Mouse (Mus musculus) forebrain, embryonic 12.5 days (tissue): Measurements from ENCODE around the gene Klf2. TPM values are rescaled to one million over a fixed set of nuclear protein-coding genes. Genes with fewer than 3 reads are reported as not detected.

ENCODE experiments used
- ATAC-seq: fragments of 200-750 bp; cut with Nextera tagmentation; 2 replicates; pipeline ENCODE4 v1.8.0; 2017; ENCODE audit warnings: moderate TSS enrichment; ENCODE audit not compliant: low FRiP score
- H3K27ac ChIP-seq: fragments of 300-500 bp; sonication (generic); 2 replicates; pipeline ENCODE4 v1.5.1; 2016; ENCODE audit warnings: mild to moderate bottlenecking
- H3K27me3 ChIP-seq: fragments of 300-500 bp; sonication (generic); 2 replicates; pipeline ENCODE4 v1.6.1; 2016; ENCODE audit warnings: mild to moderate bottlenecking
- H3K36me3 ChIP-seq: fragments of 300-500 bp; sonication (generic); replicated peaks from 2 replicates; pipeline ENCODE4 v1.6.1; 2016; ENCODE audit warnings: mild to moderate bottlenecking
- H3K4me1 ChIP-seq: fragments of 300-500 bp; sonication (generic); 2 replicates; pipeline ENCODE4 v1.6.1; 2016
- H3K4me2 ChIP-seq: fragments of 300-500 bp; sonication (generic); 2 replicates; pipeline ENCODE4 v1.6.1; 2016; ENCODE audit warnings: mild to moderate bottlenecking, moderate library complexity
- H3K4me3 ChIP-seq: fragments of 300-500 bp; sonication (generic); replicated peaks from 2 replicates; pipeline ENCODE4 v1.5.1; 2016; ENCODE audit warnings: mild to moderate bottlenecking
- H3K9ac ChIP-seq: fragments of 300-500 bp; sonication (generic); 2 replicates; pipeline ENCODE4 v1.6.1; 2016; ENCODE audit warnings: mild to moderate bottlenecking
- H3K9me3 ChIP-seq: fragments of 300-500 bp; sonication (generic); 2 replicates; pipeline ENCODE4 v1.6.1; 2016
- WGBS: fragments of 180-500 bp; shearing (Covaris S2); methylation state at CpG from one replicate; pipeline ENCODE4 v1.1.7; 2016; 5-methylcytosine and 5-hydroxymethylcytosine counted together
- polyA plus RNA-seq: library from polyadenylated mRNA; unstranded; fragments of >200 nt; fragmentation: Nextera tagmentation; extraction: Ambion mirVana; gene quantifications from 2 replicates; pipeline ENCODE4 v1.2.1, GENCODE M21; 2016

The Klf2 gene
- polyA plus RNA-seq, 1 experiment from 2014 or later = 5.0 TPM

DNA sequence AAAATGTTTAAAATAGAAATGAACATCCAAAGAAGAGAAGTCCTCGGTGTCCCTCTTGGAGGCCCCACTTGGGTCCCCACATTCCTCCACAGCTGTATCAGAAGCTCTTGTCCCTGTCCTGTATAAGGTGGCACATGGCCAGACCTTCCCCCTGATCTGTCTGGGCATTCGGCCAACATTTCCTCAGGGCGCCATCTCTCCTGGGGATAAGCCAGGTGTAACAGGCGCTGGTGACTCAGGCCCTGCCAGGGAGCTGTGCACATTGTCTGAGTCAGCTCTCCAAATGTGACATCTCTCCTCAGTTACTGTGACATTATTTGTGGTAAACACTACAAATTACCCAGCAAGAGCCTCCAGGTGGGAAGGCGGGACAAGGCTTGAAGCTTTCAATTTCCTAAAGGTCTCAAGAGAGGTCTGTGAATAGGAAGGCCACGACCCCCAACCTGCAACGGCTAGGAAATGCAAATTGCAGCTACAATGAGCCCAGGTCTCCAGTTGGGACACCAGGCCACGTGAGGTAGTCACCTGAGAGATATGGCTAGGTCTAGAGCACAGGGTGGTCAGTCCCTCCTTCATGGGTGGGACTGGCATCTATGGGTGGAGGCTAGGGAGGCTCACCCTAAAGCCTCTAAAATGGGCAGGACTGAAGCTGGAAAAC is 7.9 kb upstream of the Klf2 start:
- no peak overlapping the region for H3K4me3 ChIP-seq
- 0 out of 2 replicates have a peak, but pooled peaks have one; percentile 6 for ATAC-seq
- WGBS = 48% methylated on average over 8 of the region's 8 CpGs
- H3K27ac ChIP-seq = no peak overlapping the region
- 0 out of 2 replicates have a peak, but pooled peaks cover 5% of the 10 kb centered on the region for H3K27me3 ChIP-seq
- no peaks in the 10 kb centered on the region for H3K9me3 ChIP-seq
- H3K9ac ChIP-seq = no peak overlapping the region
- no peak overlapping the region for H3K4me2 ChIP-seq
- H3K4me1 ChIP-seq = peaks cover 8% of the 10 kb centered on the region; the same call in 1 of the 2 replicates
- no peaks in the 10 kb centered on the region for H3K36me3 ChIP-seq

DNA sequence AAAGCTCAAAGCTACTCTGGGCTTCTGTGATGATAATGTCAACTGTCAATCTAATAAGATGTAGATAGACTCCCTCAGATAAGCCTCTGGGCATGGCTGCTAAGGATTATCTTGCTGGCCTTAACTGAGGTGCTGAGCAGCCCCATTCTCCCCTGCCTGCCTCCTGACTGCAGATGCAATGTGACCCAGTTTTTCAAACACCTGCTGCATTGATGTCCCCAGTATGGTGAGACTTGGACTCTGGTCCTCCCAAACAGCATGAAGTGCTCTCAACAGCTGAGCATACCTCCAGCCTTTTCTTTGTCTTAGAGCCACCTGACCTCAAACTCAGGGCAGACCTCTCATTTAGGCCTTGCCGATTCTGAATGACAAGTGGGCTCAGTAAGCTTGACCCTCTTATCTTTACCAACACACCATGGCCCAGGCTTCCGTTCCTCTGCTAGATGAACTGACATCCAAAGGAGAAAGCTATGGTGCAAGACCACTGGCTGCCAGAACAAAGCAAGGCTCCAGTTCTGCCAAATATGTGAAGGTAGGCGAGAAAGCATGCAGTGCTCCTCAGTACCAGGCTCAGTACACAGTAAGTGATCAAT is 5.8 kb upstream of the Klf2 start:
- Histone ChIP-seq H3K9ac (no peak overlapping the region), H3K4me1 (peaks cover 6% of the 10 kb centered on the region), H3K4me3 (no peak overlapping the region), H3K9me3 (no peaks in the 10 kb centered on the region), H3K36me3 (no peaks in the 10 kb centered on the region), H3K4me2 (no peak overlapping the region), H3K27ac (no peak overlapping the region), H3K27me3 (peaks cover 19% of the 10 kb centered on the region)
- no peak for ATAC-seq
- WGBS = 84% methylated on average over 3 of the region's 3 CpGs

DNA sequence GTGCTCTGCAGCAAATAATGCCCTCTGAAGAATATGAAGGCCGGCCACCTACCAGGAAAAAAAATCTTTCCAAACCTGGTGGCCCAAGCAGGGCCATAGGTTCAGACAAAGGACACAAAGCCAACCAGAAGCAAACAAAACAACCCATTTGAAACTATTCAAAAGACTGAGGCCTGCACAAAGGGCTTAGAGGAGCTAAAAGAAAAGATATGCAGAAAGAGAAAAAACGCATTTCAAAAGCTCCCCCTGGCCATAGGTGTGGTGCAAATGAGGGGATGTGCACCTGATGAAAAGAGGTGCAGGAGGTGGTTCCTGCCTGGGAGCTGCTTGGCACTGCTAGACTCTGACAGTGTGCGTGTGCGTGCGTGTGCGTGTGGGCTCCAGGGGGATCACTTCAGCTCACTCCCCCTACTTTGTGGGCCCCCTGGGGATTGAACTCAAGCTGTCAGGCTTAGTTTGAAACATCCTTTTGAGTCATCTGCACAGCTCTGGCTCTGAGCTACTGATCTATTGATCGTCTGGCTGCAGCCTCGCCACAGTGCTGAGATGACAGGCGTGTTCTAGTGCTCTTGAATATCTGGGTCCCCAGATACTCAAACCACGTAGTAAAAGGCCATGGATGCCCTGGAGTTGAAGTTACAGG is 2.7 kb upstream of the Klf2 start:
- no peak overlapping the region for H3K9ac ChIP-seq
- peaks cover 19% of the 10 kb centered on the region for H3K4me1 ChIP-seq
- 5% methylated on average over 10 of the region's 10 CpGs for WGBS
- no peaks in the 10 kb centered on the region for H3K36me3 ChIP-seq
- peaks cover 48% of the 10 kb centered on the region for H3K27me3 ChIP-seq
- no peak for ATAC-seq
- H3K27ac ChIP-seq = no peak overlapping the region
- no peak overlapping the region for H3K4me3 ChIP-seq
- H3K9me3 ChIP-seq = no peaks in the 10 kb centered on the region
- H3K4me2 ChIP-seq = no peak overlapping the region

DNA sequence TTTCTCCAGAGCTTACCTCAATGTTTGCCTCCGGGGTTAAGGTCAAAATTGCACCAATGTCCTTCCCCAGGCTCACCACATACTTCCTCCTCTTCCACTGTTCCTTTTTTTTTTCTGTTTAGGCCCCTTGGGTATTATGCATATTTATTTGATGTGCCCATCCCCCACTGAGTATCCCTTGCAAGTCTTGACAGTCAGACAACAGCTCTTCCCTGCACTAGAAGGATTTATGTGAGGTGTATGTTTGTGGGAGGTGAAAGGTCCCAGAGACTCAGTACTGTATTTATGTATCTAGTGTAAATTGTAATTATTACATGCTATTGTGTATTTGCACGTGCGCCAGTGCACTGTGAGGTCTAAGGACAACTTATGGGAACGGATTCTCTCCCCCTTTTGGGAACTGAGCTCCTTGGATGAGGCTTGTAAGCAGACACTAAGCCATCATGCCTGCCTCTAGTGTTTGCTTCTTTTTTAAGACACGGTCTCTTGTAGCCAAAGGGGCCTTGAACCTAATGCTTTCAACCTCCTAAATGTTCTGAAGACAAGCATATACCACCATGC is 1.0 kb upstream of the Klf2 start:
- Histone ChIP-seq H3K36me3 (no peaks in the 10 kb centered on the region), H3K4me3 (no peak overlapping the region), H3K4me1 (peaks cover 19% of the 10 kb centered on the region), H3K9me3 (no peaks in the 10 kb centered on the region), H3K4me2 (no peak overlapping the region), H3K9ac (no peak overlapping the region), H3K27ac (no peak overlapping the region), H3K27me3 (peaks cover 64% of the 10 kb centered on the region)
- no peak for ATAC-seq
- WGBS = 44% methylated on average over 5 of the region's 5 CpGs

DNA sequence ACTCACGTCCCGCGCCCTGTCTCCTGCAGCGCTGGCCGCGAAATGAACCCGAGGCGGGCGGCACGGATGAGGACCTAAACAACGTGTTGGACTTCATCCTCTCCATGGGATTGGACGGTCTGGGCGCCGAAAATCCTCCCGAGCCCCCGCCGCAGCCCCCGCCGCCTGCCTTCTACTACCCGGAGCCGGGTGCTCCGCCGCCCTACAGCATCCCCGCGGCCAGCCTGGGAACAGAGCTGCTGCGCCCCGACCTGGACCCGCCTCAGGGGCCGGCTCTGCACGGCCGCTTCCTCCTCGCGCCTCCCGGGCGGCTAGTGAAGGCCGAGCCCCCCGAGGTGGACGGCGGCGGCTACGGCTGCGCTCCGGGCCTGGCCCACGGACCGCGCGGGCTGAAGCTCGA is 564 bp downstream of the Klf2 start:
- peak overlapping the region; percentile 84 for H3K4me2 ChIP-seq
- WGBS = under 1% methylated on average over 47 of the region's 48 CpGs
- H3K36me3 ChIP-seq = no peaks in the 10 kb centered on the region
- peak overlapping the region; percentile 44; the same call in 1 of the 2 replicates for H3K9ac ChIP-seq
- H3K27me3 ChIP-seq = peaks cover 71% of the 10 kb centered on the region
- H3K4me1 ChIP-seq = peaks cover 19% of the 10 kb centered on the region
- H3K27ac ChIP-seq = no peak overlapping the region
- peak; percentile 1 for ATAC-seq
- H3K4me3 ChIP-seq = peak overlapping the region; percentile 51
- H3K9me3 ChIP-seq = no peaks in the 10 kb centered on the region

DNA sequence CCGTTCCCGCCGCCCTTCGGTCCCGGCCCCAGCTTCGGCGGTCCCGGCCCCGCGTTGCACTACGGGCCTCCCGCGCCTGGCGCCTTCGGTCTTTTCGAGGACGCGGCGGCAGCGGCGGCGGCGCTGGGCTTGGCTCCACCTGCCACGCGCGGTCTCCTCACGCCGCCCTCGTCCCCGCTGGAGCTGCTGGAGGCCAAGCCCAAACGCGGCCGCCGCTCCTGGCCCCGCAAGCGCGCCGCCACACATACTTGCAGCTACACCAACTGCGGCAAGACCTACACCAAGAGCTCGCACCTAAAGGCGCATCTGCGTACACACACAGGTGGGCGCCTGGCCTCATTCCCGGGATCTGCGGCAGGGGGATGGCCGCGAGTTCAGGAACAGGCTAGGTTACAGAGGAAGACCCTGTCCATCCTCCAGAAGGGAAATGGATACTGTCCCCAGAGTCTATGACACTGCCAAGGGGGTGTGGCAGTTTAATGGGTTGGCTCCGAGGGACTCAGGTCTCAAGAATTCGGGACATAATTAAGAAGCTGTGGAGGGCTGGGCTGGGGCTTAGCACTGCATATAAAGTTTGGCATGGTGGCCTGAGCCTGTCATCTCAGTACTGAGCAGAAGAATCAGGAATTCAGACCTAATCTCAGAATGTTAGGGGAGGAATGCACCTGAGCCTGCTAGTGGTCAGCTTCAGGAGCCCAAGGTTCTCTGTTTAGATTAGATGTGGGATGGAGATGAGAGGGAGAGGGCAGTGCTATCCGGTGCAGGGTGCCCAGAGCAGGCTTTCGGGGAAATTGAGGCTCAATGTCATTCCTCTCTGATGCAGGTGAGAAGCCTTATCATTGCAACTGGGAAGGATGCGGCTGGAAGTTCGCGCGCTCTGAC is 1.3 kb downstream of the Klf2 start:
- Histone ChIP-seq H3K36me3 (no peaks in the 10 kb centered on the region), H3K27me3 (peaks cover 68% of the 10 kb centered on the region), H3K9ac (peak overlapping the region; percentile 44; the same call in 1 of the 2 replicates), H3K27ac (no peak overlapping the region), H3K9me3 (no peaks in the 10 kb centered on the region), H3K4me3 (peak overlapping the region; percentile 51), H3K4me2 (peak overlapping the region; percentile 84), H3K4me1 (peaks cover 19% of the 10 kb centered on the region)
- no peak for ATAC-seq
- 8% methylated on average over 54 of the region's 55 CpGs for WGBS

DNA sequence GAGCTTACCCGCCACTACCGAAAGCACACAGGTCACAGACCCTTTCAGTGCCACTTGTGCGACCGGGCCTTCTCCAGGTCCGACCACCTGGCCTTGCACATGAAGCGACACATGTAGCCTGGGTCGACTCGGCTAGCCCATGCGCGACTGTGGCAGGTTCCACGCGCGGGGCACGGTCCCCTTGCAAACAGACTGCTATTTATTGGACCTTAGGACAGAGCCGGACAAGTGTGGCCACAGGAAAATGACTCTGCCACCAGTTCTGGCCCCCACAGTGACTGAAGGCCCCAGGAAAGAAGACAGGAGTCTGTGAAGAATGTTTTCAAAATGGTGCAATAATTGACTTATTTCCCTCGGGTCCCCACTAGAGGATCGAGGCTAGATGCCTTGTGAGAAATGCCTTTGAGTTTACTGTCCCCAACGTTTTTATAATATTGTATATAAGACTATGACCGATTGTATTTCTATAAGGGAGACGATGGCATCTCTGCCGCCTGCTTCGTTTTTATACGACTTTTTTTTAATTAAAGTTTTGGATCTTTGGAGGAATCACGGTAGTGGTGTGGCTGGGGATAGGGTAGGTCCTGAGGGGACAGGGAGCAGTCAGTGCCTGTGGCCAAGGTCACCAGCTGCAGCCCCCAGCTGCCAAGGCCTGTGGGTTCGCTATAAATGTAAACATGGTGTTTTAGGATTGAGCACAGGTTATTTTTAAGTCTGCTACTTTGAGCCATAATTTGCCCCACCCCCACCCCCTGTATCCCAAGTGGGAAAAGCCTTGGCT is 2.2 kb downstream of the Klf2 start:
- H3K9me3 ChIP-seq = no peaks in the 10 kb centered on the region
- peaks cover 19% of the 10 kb centered on the region for H3K4me1 ChIP-seq
- H3K4me2 ChIP-seq = no peak overlapping the region
- no peak for ATAC-seq
- no peak overlapping the region for H3K27ac ChIP-seq
- WGBS = 65% methylated on average over 25 of the region's 25 CpGs
- H3K27me3 ChIP-seq = peaks cover 68% of the 10 kb centered on the region
- no peak overlapping the region for H3K9ac ChIP-seq
- H3K36me3 ChIP-seq = no peaks in the 10 kb centered on the region
- no peak overlapping the region for H3K4me3 ChIP-seq

DNA sequence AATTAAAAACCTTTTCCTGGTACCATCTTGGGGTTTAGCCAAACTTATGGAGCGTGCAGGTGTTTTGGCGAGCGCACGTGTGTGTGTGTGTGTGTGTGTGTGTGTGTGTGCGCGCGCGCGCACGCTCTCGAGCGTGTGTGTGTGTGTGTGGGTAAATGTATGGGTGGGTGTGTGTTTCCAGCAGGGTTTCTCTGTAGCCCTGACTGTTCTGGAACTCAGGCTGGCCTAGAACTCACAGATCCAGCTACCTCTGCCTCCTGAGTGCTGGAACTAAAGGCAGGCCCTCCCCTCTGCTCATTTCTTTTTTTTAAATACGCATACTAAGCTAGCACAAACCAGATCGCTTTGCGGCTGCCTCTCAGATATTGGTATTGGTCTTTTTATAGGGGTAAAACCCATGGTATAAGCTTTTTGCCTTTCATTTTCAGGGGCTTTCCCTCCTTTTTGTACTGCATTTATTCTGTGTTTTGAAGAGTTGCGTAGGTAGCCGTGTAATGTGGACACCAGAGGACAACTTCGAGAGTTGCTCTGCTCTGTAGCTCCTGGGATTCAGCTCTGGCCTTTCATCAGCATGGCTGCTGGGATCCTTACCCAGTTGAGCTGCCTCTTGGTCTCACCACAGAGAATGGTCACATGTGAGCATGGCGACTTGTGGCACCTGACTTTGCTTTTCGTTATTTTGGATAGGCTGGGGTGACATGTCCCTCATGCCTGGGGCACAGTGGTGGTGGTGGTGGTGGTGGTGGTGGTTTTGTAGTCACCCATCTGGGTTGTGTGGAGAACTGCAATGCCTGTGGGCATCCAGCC is 3.0 kb downstream of the Klf2 start:
- Histone ChIP-seq H3K4me1 (peaks cover 19% of the 10 kb centered on the region), H3K9ac (no peak overlapping the region), H3K4me3 (no peak overlapping the region), H3K4me2 (no peak overlapping the region), H3K9me3 (no peaks in the 10 kb centered on the region), H3K27me3 (peaks cover 64% of the 10 kb centered on the region), H3K27ac (no peak overlapping the region), H3K36me3 (no peaks in the 10 kb centered on the region)
- no peak for ATAC-seq
- 94% methylated on average over 20 of the region's 20 CpGs for WGBS

DNA sequence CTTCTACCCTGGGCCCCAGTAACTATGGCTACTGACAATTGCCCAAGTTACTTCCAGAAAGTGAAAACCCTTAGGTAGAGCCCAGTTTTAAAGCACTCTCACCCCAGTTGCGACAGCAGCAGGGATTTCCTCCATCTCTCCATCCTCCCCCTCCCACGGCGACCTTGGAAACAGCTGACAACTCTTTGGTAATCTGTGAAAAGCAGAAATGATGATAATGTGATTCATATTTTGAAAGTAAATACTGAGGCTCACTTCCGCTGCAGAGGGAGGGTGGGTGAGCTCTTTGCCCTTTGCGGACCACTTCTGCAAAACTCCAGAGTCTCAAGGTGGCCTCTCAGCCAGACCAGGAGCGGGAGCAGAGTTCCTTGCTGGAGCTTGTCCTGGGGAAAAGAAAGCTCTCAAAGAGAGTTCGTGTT is 3.6 kb downstream of the Klf2 start:
- H3K27me3 ChIP-seq = peaks cover 59% of the 10 kb centered on the region
- WGBS = 72% methylated on average over 7 of the region's 7 CpGs

DNA sequence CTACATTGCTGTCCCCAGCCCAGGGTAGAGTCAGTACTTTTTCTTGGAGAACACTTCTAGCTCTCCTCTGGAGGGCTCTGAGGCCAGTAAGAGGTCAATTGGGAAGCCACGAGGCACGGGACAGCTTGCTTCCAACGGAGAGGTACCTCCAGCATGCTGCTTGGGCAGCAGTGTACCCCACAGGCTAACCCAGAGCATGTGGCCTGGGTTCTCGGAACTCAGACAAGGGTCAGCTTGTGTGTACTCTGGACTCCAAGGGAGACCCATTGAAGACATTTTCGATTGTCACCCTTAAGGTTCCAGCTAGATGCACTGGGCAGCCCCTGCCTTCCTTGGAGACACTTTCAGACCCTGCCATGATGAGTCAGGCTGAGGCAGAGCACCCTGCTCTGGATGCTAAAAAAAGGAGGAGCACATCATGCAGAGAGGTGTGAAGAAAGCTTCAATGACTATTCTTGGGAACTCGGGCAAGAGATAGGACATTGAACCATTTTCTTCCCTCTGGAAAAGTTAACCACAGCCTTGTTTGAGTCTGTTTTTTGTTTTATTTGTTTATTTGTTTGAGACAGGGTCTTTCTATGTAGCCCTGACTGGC is 4.4 kb downstream of the Klf2 start:
- Histone ChIP-seq H3K4me1 (peaks cover 19% of the 10 kb centered on the region), H3K36me3 (no peaks in the 10 kb centered on the region), H3K27me3 (peaks cover 54% of the 10 kb centered on the region), H3K9me3 (no peaks in the 10 kb centered on the region), H3K4me2 (no peak overlapping the region), H3K27ac (no peak overlapping the region), H3K9ac (no peak overlapping the region), H3K4me3 (no peak overlapping the region)
- WGBS = 70% methylated on average over 6 of the region's 6 CpGs
- no peak for ATAC-seq

More for the DNA sequence above, 3.6 kb downstream of the Klf2 start:
- Histone ChIP-seq H3K27ac (no peak overlapping the region), H3K9me3 (no peaks in the 10 kb centered on the region), H3K4me2 (no peak overlapping the region), H3K4me1 (peaks cover 19% of the 10 kb centered on the region), H3K9ac (no peak overlapping the region), H3K36me3 (no peaks in the 10 kb centered on the region), H3K4me3 (no peak overlapping the region)
- no peak for ATAC-seq
